Mouse (Mus musculus) cerebellum, postnatal 4 days (tissue): ENCODE data around the gene Hormad2.

ENCODE experiments used
- DNase-seq, 2 experiments: peaks; one replicate each; pipeline ENCODE4 v3.0.0; 2022; ENCODE audit warnings: low spot score in 2 of 2, mixed read lengths in 1 of 2

Gene Hormad2

DNA sequence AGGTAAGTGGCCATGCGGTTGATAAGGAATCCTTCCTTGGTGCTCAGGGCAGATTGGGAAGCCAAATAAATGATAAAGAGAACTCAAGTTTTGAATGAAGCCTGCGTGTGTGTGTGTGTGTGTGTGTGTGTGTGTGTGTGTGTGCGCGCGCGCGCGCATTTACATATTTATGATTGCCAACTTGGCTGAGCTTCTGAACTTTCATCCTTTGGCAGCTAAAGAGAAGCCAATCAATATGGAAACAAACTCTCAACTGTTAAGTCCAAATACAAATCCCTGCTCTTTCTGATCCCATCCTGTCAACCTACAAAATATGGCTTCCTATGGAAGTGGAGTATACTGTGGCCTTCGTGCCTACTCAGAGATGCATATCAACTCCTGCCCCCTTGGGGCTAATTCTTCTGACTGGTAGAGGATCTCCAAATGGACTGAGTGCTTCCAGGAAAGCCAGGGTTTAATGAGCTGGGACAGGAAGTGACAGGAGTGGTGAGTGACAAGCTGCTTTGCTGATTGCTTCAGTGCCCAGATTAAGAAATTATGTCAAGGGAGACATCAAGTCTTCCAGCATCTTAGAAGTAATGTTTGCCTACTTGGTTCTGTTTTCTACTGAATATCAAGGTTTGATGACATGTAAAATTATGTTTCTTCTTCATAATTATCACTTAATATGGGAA, 5.4 kb upstream of the Hormad2 start:
- DNase-seq, result no peak

DNA sequence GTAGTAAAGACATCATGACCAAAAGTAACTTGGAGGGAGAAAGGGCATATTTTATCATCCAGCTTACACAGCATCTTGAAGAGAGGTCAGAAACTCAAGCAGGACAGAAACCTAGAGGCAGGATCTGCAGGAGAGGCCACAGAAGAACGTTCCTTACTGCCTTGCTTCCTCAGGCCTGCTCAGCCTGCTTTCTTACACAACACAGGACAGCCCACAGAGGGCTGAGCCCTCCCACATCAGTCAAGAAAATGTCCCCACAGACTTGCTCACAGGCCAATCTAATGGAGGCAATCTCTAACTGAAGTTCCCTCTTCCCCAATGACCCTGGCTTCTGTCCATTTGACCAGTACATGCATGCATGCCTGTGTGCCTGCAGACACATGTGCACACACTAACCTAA, 1.4 kb upstream of the Hormad2 start:
- no peak for DNase-seq

DNA sequence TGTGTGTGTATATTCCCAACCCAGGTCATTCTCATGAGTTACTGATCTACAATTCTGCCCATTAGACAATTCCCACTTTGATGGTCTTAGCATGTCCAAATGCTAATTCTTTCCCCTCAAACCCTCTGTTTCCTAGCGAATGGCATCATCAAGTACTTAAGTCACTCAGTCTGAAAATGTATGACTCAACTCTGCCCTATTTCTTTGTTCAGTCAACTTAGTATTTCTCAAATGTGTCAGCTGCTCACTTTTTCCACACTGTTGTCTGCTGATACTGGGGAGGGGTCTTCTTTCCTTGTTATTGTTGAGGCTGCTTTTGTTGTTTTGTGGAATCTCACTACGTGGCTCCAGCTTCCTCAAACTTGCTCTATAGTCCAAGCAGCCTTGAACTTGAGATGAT, 2.7 kb downstream of the Hormad2 start:
- no peak for DNase-seq

DNA sequence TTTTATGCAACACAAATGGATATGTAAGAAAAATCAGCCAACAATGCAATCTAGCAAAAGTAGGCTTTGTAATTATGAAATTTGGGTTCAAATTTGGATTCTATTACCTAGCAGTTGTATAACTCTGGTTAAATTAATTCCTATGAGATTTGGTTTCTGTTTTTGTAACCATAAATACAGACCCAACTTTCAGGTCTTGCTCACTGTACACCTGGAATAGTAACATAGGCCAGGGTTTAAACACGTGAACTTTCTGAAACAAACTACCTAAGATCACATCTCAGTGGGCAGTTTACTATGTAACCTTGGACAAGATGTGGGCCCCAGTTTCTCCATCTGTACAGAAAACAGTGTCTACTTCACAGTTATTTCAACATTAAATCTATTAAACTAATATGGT, 3.6 kb downstream of the Hormad2 start:
- DNase-seq, result no peak

DNA sequence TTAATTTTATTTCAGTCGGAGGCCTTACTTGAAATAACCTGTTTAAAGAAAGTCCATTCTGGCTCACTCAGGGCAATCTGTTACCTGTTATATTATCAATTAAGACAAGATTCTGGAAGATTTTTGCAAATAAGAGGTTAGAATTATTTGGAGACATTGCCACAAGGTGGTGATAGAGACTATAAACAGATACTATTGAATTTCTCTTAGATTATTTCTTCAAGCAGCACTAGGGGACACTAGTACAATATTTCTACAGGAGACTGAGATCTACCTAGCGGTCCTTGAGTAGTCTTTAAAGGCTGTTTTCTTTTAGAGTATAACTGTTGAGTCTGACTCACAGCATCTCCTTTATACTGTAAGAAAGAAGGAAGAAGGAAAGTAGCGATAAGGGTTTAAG, 4.3 kb downstream of the Hormad2 start:
- no peak for DNase-seq

DNA sequence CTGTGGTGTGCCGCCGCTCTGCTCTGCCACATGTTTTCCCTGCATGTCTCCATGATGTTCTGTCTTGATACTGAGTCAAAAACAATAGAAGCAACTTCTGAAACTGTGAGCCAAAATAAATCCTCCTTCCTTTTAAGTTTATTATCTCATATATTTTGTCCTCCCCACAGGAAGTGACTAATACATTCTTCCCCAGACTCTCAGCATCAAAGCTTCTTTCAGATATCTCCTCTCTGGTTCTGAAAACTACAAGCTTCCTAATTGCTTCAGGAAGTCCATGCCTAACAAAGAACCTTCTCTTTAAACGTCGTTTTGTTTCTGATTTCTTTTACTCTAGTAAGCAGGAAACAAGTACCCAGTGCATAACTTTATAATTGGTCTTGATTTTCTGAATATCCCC, 6.4 kb downstream of the Hormad2 start:
- DNase-seq, result no peak

DNA sequence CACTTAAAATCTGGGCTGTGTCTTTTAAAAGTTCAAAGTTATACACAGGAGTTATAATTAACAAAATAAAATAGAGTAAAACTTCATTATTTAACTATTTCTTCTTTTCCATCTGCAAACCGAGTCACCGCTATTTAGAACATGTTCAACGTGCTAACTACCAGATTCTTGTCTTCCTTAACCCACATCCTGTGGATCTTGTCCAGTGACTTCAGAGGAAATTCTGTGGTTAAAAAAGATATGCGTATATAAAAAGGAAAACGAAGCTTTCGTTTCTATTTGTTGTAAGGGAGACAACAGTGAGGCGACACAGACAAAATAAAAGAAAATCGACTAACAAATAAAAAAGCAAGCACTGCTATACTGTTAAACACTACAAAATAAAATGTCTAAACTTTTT, 17.1 kb downstream of the Hormad2 start:
- DNase-seq, result no peak

DNA sequence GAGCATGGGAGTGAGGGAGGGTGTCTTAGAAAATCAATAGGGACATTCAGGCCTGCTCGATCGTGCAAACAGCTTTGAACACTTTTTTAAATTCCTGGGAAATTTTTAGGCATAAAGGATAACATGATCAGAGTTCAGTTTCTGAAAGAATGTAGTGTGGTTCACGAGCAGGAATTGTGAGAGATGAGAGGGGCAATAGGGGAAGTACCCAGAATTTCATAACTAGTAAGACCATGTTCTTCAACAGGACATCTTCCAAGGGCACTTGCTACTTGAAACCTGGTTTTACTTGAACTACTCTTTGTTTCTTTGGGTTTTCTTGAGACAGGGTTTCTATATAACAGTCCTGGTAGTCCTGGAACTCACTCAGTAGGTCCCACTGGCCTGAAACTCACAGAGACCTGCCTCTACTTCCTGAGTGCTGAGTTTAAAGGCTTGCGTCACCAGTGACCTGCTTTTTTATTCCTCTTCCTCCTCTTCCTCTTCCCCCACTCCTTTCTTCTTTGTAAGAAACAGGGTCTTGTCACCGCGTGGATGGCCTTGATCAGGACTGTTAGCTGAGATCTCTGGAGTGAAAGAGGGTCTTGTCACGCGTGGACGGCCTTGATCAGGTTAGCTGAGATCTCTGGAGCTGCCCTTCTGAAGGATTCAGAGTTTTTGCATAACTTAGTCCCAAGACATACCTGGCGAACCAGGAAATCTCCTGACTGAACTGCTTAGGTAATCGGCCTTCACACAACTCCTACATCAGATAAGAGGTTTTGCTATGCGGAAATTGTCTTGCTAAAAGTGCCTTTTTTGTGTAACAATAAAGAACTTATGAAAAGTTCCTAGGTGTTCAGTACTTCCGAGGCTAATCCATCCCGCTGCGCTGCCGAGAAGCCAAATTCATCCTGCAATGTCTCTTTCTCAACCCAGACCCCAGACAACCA, 18.1 kb downstream of the Hormad2 start:
- DNase-seq, result no peak

DNA sequence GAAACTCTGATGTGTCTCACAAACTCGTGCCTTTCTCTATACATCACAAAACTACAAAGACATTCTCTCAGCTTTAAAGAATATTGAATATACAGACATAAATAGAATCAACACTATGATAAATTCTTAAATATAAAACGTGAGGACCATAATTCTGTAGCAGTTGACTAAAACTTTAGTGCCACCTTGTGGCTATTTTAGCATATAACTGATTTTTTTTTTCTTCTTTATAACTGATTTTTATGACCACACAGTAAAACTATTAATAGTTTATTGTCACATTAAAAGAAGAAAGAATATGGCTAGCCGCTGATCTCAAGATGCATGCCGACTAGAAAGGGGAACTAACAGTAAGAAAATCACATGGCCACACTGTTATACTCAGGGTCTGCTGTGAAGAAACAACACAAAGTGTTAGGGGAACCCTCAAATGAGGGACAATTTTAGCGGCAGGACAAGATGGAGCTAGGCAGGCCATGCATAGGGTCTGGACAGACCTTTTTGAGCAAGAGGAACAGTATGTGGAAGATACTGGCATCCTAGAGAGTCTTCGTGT, 18.9 kb downstream of the Hormad2 start:
- DNase-seq, result no peak

DNA sequence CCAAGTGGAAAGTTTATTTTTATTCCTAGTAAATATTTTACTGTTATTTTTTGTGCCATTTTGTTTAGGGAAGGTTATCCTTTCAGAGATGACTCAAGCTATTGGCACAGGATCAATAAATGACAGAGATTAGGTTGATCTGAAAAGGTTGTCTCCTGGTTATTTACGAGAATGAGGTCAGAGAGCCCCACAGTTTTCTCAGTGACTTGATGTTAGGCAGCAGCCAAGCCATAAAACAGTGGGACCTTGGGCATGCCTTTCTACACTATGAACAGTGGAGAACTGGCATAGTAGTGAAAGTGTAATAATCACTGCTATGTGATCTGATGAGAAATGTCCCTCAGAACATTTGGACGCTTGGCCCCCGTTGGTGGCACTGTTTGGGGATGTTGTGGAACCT, 22.9 kb downstream of the Hormad2 start:
- no peak for DNase-seq

DNA sequence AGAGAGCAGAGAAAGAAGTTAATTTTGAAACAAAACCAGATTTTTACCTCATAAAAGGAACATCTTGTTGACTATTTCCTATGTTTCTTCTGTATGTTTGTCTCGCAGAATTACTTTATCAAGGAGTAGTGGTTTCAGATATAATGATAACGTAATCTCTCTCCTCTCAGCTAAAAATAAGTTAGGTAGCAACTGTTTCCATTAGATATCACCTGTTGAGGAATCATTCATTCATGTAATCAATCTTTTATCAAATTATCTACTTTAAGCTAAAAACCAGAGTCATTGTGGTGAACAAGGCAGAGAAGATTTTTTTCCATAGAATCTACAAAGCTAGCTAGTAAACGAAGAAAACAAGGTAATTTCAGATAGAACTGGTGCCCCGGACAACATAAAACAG, 28.6 kb downstream of the Hormad2 start:
- no peak for DNase-seq

DNA sequence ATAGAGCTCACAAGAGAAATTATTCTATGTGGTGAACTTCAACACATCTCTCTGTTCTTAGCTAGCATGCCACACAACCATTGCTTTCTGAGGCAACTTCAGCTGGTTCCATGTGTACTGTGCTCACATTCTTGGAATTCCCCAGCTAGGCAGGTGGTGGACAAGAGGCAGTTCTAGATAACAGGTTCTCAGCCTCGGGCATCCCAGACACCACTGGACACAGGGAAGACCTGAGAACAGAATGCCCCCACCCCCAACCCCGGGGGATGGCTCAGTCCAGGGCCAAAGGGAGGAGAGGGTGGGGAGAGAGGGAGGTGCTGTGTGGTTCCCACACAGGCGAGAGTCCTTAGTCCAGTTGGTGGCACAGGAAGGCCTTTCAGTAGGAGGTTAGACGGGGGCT, 36.6 kb downstream of the Hormad2 start:
- no peak for DNase-seq

DNA sequence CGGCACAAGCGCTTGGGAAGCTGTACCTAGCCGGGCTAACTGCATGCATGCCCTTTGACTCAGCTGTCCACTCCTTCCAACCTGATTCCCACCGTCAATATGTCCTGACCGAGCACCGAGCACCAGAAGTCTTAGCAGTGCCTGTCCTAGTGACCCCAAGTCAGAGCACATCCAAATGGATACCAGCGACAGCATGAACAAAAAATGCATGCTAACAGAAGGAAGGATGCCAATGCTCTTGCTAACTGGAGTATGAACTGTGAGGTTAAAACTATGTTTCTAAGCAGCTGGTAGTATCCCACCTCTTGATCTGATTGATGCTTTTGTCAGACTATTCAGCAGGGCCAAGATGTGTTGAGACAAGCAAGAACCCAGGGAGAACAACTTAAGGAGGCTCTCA, 37.5 kb downstream of the Hormad2 start:
- DNase-seq, result no peak

DNA sequence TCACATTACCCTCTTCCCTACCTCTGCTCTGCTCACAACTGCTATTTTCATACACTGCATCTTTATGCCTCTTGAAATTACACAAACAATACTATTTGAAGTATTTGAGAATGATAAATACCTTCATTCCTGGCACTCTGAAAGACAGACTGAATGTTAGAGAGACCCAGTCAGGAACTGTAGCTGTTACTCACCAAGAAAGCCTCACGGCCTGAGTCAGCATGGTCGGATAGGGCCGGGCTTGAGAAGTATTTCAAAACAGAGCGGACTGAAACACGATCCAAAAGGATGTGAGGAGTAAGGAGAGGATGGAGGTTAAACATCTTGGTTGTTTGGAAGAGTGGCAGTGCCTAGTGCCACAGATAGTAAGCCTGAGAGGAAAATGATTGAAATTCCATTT, 39.7 kb downstream of the Hormad2 start:
- DNase-seq, result no peak

DNA sequence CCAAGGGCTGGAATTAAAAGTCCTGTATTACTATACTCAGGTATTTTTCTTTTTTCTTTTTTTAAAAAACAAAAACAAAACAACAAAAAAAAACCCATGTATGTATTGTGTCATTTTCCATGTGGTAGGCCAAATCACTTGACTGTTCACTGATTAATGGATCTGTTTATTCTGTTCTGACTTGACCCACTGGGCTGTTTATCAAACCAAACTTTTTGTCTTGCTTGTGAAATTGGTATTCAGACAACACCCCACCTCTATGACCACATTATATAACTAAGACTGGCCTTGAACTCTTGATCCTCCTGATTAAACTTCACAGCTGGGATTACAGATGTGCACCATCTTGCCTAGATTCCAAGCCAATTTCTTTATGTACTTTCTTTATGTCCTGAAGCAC, 46.7 kb downstream of the Hormad2 start:
- DNase-seq, result no peak

DNA sequence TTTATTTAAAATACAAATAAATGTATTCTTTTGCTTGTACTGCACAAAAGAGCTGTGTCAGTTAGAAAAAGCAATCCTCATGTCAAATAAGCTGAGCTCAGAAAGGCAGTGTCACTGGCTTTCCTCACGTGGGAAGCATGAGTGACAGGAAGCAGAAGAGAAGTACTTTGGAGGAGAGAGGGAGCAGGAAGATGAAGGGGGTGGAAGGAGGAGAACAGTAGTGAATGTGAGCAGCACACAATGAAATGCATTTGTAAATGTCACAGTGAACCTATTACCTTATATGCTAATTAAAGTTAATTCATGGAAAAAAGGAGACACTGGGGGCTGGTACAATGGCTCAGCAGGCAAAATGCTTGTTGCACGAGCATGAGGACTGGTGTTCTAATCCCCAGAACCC, 52.9 kb downstream of the Hormad2 start:
- no peak for DNase-seq

DNA sequence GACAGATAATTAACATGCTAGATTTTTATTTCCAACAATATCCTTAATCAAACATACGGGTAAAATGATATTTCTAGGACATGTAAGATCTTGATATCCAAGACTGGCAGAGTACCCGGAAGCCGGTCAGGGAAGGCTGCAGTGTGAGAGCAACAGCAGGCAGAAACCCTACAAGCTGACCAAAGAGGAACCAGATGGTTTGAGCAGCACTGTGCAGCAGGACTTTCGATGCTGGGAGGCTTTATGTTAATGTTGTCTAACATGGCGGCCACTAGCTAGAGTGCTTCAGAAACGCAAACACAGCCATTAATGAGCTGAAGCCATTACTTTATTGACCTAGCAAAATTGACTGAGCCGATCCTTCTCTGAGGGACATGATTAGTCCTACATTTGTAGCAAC, 58.6 kb downstream of the Hormad2 start:
- no peak for DNase-seq

DNA sequence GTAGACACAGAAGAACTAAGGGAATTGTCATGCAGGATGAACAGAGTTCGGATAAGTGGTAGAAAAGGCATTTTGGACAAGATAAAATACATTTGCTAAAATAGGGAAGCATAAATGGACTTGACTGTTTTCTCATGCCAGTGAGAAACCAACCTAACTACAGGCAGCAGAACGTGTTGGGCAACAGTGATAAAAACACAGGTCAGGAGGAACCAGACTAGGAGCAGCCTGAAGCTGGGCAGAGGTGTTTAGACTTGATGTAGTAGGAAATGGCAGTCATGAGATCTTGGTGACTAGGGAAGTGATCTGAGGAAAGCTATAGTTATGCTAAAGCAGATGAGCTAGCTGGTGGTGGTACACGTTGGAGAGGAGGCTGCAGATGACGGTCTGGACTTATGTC, 61.0 kb downstream of the Hormad2 start:
- DNase-seq, result no peak

DNA sequence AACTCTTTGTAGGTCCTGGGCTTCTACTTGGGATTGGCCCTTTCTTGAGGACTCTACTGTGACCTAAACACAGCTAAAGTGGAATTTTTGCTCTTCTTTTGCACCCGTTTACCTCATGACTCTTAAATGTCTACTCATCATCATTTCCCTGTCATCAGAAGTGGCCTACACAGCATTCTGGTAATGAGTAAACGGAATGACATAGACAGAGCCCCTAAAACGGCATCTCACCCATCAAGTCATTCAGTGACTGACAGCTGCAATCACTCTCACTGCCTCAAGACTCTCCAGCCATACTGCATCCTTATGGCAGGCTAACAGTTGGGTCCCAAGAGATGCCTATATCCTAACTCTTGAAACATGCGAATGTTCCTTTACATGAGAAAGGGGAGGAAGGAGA, 74.5 kb downstream of the Hormad2 start:
- DNase-seq, result no peak

DNA sequence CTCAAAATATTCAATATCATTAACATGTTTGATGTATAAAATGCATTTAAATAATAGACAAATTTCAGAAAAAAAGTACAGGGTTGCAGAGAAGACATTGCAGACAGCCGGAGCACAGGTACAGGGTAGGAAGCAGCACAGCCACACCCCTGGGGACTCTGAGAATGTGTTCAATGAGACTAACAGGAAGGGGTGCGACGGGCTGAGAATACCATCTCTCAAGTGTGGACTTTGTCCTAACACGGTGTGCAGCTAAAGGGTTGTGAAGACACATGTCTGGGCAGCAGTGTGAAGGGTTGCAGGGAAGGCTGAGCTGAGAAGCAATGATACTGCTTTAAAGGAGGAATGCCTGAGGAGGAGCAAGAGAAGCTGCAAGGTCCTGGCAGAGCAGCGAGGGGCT, 85.5 kb downstream of the Hormad2 start:
- no peak for DNase-seq

DNA sequence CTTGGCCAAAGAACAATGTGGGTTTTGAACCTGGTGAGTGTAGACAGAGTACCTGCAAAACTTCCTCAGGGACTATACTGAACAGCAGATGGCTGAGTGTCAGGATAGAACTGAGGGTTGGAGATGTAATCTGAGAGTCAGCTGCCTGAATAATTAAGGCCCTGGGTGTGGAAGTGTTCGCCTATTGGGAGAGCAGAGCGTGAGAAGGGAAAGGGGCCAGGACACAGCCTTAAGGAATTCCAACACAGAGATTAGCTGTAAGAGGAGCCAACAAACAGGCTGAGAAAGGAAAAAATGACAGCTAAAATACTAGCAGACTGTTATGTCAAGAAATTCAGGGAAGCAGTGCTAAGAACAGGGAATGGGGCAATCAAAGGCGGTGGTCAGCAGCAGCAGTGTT, 88.3 kb downstream of the Hormad2 start:
- no peak for DNase-seq

DNA sequence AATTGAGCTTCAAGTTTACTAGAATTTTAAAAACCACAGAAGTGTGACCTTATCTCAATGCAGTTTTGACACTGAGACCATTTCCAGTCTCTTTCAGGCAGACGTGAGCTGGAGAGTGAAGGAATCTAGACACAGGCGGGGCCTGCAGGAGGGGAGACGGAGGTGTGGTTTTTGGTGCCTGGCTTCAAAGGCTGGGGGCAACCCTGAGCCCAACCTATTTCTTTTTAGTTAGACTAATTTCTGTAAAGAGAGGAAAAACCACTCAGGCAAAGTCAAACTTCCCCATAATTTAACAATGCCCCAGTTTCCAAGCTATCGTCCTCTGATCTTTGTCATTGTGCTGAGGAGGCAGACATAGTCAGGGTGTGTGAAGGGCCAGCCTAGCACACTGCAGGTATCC, 97.0 kb downstream of the Hormad2 start:
- no peak for DNase-seq

DNA sequence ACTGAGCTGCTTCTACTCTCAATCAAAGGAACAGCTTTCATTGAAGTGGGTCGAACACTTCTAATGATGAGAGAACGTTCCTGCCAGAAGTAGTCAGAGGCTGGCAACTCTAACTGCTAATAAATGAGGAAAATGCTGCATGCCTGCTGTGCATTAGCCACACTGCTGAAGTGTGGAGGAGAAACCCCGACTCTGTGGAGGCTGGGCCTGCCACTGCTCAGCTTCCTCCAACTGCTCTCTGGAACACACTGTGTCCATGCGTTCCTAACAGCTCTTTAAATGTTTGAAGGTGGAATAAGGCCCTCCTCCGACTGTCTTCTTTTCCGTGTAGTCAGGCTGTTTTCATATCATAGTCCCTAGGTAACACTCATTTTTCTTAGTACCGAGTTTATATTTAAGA, 98.9 kb downstream of the Hormad2 start:
- no peak for DNase-seq
